Mouse (Mus musculus): ENCODE measurements around the gene Pheta2. TPM values are rescaled to one million over a fixed set of nuclear protein-coding genes. Genes with fewer than 3 reads are reported as not detected.

Gene Pheta2
- polyA plus RNA-seq, 1 experiment from 2014 or later, result 1.9 TPM

Small RNAs within 50 kb of the gene (microRNA-seq; reads per million reads assigned to microRNA genes)
- not detected for gene Mir7684

Other genes with a start within 250 kb of the Pheta2 start
- 11.6 and 12.0 TPM in 2 replicates for gene Ccdc134, start 211.0 kb upstream of the Pheta2 start, polyA plus RNA-seq (2015; fragmentation: Nextera tagmentation; extraction: Ambion mirVana)
- gene Srebf2, start 191.8 kb upstream of the Pheta2 start, polyA plus RNA-seq (2015; fragmentation: Nextera tagmentation; extraction: Ambion mirVana), result 204 and 209 TPM in 2 replicates
- gene Shisa8, start 126.1 kb upstream of the Pheta2 start, polyA plus RNA-seq (2015; fragmentation: Nextera tagmentation; extraction: Ambion mirVana), result 2.9 and 4.6 TPM in 2 replicates
- 0.37 and 0.69 TPM in 2 replicates for gene Tnfrsf13c, start 114.6 kb upstream of the Pheta2 start, polyA plus RNA-seq (2015; fragmentation: Nextera tagmentation; extraction: Ambion mirVana)
- 24.0 and 25.4 TPM in 2 replicates for gene Cenpm, start 94.2 kb upstream of the Pheta2 start, polyA plus RNA-seq (2015; fragmentation: Nextera tagmentation; extraction: Ambion mirVana)
- 15.9 and 16.6 TPM in 2 replicates for gene 1500009C09Rik, start 86.5 kb upstream of the Pheta2 start, polyA plus RNA-seq (2015; fragmentation: Nextera tagmentation; extraction: Ambion mirVana)
- gene Sept3, start 64.0 kb upstream of the Pheta2 start, polyA plus RNA-seq (2015; fragmentation: Nextera tagmentation; extraction: Ambion mirVana), result 374 and 408 TPM in 2 replicates
- gene Wbp2nl, start 40.0 kb upstream of the Pheta2 start, polyA plus RNA-seq (2015; fragmentation: Nextera tagmentation; extraction: Ambion mirVana), result 0.10 and 0.29 TPM in 2 replicates
- 27.9 and 29.5 TPM in 2 replicates for gene Naga, start within 50 bp of the Pheta2 start, polyA plus RNA-seq (2015; fragmentation: Nextera tagmentation; extraction: Ambion mirVana)
- gene Smdt1, start within 50 bp of the Pheta2 start, polyA plus RNA-seq (2015; fragmentation: Nextera tagmentation; extraction: Ambion mirVana), result 367 and 377 TPM in 2 replicates
- gene Ndufa6, start 15.4 kb downstream of the Pheta2 start, polyA plus RNA-seq (2015; fragmentation: Nextera tagmentation; extraction: Ambion mirVana), result 352 and 391 TPM in 2 replicates
- gene Cyp2d22, start 41.3 kb downstream of the Pheta2 start, polyA plus RNA-seq (2015; fragmentation: Nextera tagmentation; extraction: Ambion mirVana), result 2.5 and 2.6 TPM in 2 replicates
- gene Cyp2d11, start 55.1 kb downstream of the Pheta2 start, polyA plus RNA-seq (2015; fragmentation: Nextera tagmentation; extraction: Ambion mirVana), result not detected in 2 replicates
- gene Cyp2d10, start 68.3 kb downstream of the Pheta2 start, polyA plus RNA-seq (2015; fragmentation: Nextera tagmentation; extraction: Ambion mirVana), result 0.25 TPM in 1 of 2 replicates, not detected in the other
- gene Cyp2d9, start 94.5 kb downstream of the Pheta2 start, polyA plus RNA-seq (2015; fragmentation: Nextera tagmentation; extraction: Ambion mirVana), result not detected in 2 replicates
- gene Cyp2d12, start 216.1 kb downstream of the Pheta2 start, polyA plus RNA-seq (2015; fragmentation: Nextera tagmentation; extraction: Ambion mirVana), result not detected in 2 replicates